Mouse (Mus musculus): ENCODE results near the gene Coa3. TPM values are rescaled to one million over a fixed set of nuclear protein-coding genes. Genes with fewer than 3 reads are reported as not detected.

The Coa3 gene
- polyA plus RNA-seq, 1 experiment from 2014 or later, result 197 TPM

Other genes with a start within 250 kb of the Coa3 start
- gene Naglu, start 209.1 kb downstream of the Coa3 start, polyA plus RNA-seq (2014; fragmentation: Nextera tagmentation; extraction: Ambion mirVana), result 7.7 and 8.0 TPM in 2 replicates
- gene Hsd17b1, start 200.7 kb downstream of the Coa3 start, polyA plus RNA-seq (2014; fragmentation: Nextera tagmentation; extraction: Ambion mirVana), result 0.12 and 0.27 TPM in 2 replicates
- gene Coasy, start 196.5 kb downstream of the Coa3 start, polyA plus RNA-seq (2014; fragmentation: Nextera tagmentation; extraction: Ambion mirVana), result 43.3 and 45.8 TPM in 2 replicates
- 45.3 and 45.6 TPM in 2 replicates for gene Mlx, start 191.8 kb downstream of the Coa3 start, polyA plus RNA-seq (2014; fragmentation: Nextera tagmentation; extraction: Ambion mirVana)
- gene Psmc3ip, start 183.7 kb downstream of the Coa3 start, polyA plus RNA-seq (2014; fragmentation: Nextera tagmentation; extraction: Ambion mirVana), result 40.7 and 42.8 TPM in 2 replicates
- gene Retreg3, start 159.2 kb downstream of the Coa3 start, polyA plus RNA-seq (2014; fragmentation: Nextera tagmentation; extraction: Ambion mirVana), result 11.5 and 12.2 TPM in 2 replicates
- gene Tubg1, start 159.2 kb downstream of the Coa3 start, polyA plus RNA-seq (2014; fragmentation: Nextera tagmentation; extraction: Ambion mirVana), result 82.3 and 85.3 TPM in 2 replicates
- gene Tubg2, start 123.2 kb downstream of the Coa3 start, polyA plus RNA-seq (2014; fragmentation: Nextera tagmentation; extraction: Ambion mirVana), result 1.3 and 1.8 TPM in 2 replicates
- 0.34 and 0.40 TPM in 2 replicates for gene Cntnap1, start 108.6 kb downstream of the Coa3 start, polyA plus RNA-seq (2014; fragmentation: Nextera tagmentation; extraction: Ambion mirVana)
- 3.4 and 3.8 TPM in 2 replicates for gene Plekhh3, start 107.8 kb downstream of the Coa3 start, polyA plus RNA-seq (2014; fragmentation: Nextera tagmentation; extraction: Ambion mirVana)
- 0.10 TPM in 1 of 2 replicates, not detected in the other for gene Ccr10, start 103.7 kb downstream of the Coa3 start, polyA plus RNA-seq (2014; fragmentation: Nextera tagmentation; extraction: Ambion mirVana)
- 11.8 and 12.4 TPM in 2 replicates for gene Ezh1, start 52.7 kb downstream of the Coa3 start, polyA plus RNA-seq (2014; fragmentation: Nextera tagmentation; extraction: Ambion mirVana)
- 62.4 and 64.2 TPM in 2 replicates for gene Ramp2, start 33.1 kb downstream of the Coa3 start, polyA plus RNA-seq (2014; fragmentation: Nextera tagmentation; extraction: Ambion mirVana)
- 158 and 163 TPM in 2 replicates for gene Vps25, start 25.4 kb downstream of the Coa3 start, polyA plus RNA-seq (2014; fragmentation: Nextera tagmentation; extraction: Ambion mirVana)
- 18.5 and 19.7 TPM in 2 replicates for gene Wnk4, start 18.5 kb downstream of the Coa3 start, polyA plus RNA-seq (2014; fragmentation: Nextera tagmentation; extraction: Ambion mirVana)
- 1.2 and 1.4 TPM in 2 replicates for gene Cntd1, start 102 bp downstream of the Coa3 start, polyA plus RNA-seq (2014; fragmentation: Nextera tagmentation; extraction: Ambion mirVana)
- gene Becn1, start 23.2 kb upstream of the Coa3 start, polyA plus RNA-seq (2014; fragmentation: Nextera tagmentation; extraction: Ambion mirVana), result 134 and 148 TPM in 2 replicates
- 201 and 221 TPM in 2 replicates for gene Psme3, start 37.1 kb upstream of the Coa3 start, polyA plus RNA-seq (2014; fragmentation: Nextera tagmentation; extraction: Ambion mirVana)
- 2.9 and 3.2 TPM in 2 replicates for gene Aoc2, start 45.9 kb upstream of the Coa3 start, polyA plus RNA-seq (2014; fragmentation: Nextera tagmentation; extraction: Ambion mirVana)
- gene Aoc3, start 51.5 kb upstream of the Coa3 start, polyA plus RNA-seq (2014; fragmentation: Nextera tagmentation; extraction: Ambion mirVana), result 0.08 TPM in 1 of 2 replicates, not detected in the other
- gene G6pc, start 88.4 kb upstream of the Coa3 start, polyA plus RNA-seq (2014; fragmentation: Nextera tagmentation; extraction: Ambion mirVana), result not detected in 2 replicates
- 92.3 and 94.0 TPM in 2 replicates for gene Aarsd1, start 138.5 kb upstream of the Coa3 start, polyA plus RNA-seq (2014; fragmentation: Nextera tagmentation; extraction: Ambion mirVana)
- 8.7 and 9.2 TPM in 2 replicates for gene Gm27029, start 145.7 kb upstream of the Coa3 start, polyA plus RNA-seq (2014; fragmentation: Nextera tagmentation; extraction: Ambion mirVana)
- gene Rundc1, start 146.0 kb upstream of the Coa3 start, polyA plus RNA-seq (2014; fragmentation: Nextera tagmentation; extraction: Ambion mirVana), result 12.6 and 13.4 TPM in 2 replicates
- 3.2 and 5.0 TPM in 2 replicates for gene Ptges3l, start 146.2 kb upstream of the Coa3 start, polyA plus RNA-seq (2014; fragmentation: Nextera tagmentation; extraction: Ambion mirVana)
- 553 and 579 TPM in 2 replicates for gene Rpl27, start 163.2 kb upstream of the Coa3 start, polyA plus RNA-seq (2014; fragmentation: Nextera tagmentation; extraction: Ambion mirVana)
- 31.2 and 34.6 TPM in 2 replicates for gene Ifi35, start 169.3 kb upstream of the Coa3 start, polyA plus RNA-seq (2014; fragmentation: Nextera tagmentation; extraction: Ambion mirVana)
- 3.7 and 5.4 TPM in 2 replicates for gene Rnd2, start 185.9 kb upstream of the Coa3 start, polyA plus RNA-seq (2014; fragmentation: Nextera tagmentation; extraction: Ambion mirVana)
- 16.8 and 19.5 TPM in 2 replicates for gene Vat1, start 187.1 kb upstream of the Coa3 start, polyA plus RNA-seq (2014; fragmentation: Nextera tagmentation; extraction: Ambion mirVana)

All from liver, embryonic 11.5 days (tissue).